Mouse (Mus musculus): ENCODE data around the gene Tjp2. TPM values are rescaled to one million over a fixed set of nuclear protein-coding genes. Genes with fewer than 3 reads are reported as not detected.

Tjp2 gene
- polyA plus RNA-seq, 1 experiment from 2014 or later: 14.0 TPM

DNA sequence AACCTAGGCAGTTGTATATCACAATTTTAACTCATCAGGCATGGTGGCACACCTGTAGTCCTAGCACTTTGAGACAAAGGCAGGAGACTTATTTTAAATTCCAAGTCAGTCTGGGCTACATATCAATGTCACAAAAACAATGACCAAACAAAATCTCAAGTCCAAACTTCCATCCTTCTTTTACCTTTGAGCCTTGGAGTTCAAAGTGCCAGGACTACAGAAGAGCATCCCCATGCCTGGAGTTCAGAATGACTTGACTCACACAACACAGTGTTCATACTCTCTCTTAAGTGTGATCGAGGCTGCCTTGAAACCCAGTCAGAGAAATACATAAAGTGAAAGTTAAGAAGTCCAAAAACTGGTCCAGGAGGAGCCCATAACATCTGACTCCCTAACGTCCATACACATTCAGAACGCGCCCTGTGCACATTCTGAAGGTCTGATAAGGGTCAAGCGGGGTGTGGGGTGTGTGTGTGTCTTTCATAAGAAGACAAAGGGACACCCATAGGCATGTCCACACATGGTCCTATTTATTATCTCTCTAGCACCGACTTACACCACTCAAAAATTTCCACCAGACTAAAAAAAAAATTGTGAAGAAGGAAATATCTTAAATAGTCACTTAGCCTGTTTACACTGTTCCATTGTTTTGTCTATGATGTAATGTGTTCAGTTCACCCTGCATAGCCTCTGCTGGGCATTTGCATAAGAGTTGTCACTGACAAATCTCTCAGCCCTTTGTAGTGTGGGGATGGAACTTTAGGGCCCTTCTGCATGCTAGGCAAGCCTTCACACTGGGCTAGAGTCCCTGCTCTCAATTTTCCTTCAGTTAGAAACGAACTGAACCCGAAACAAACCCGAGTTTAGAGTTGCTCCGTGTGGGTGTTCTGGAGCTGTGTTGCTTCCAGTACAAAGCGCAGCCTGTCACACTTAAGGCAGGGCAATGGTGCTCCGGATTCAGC is 34.8 kb upstream of the Tjp2 start:
- 77% methylated on average over 12 of the region's 12 CpGs for WGBS
- DNase-seq (ENCODE audit: low spot score): no peak
- Histone ChIP-seq H3K9me3 (ENCODE audit: control insufficient read depth, low read length) (no peaks in the 10 kb centered on the region), H3K27me3 (replicated peaks; ENCODE audit: control insufficient read depth, insufficient read depth, low read length) (no peaks in the 10 kb centered on the region), H3K27ac (ENCODE audit: low read depth, low read length) (no peak overlapping the region), H3K4me1 (replicated peaks; ENCODE audit: control insufficient read depth, insufficient read depth, low read length) (no peaks in the 10 kb centered on the region), H3K36me3 (ENCODE audit: control insufficient read depth, insufficient read depth, low read length) (peaks cover 8% of the 10 kb centered on the region; the same call in 1 of the 2 replicates), H3K4me3 (ENCODE audit: low read depth, low read length) (no peak overlapping the region), H3K9ac (ENCODE audit: low read depth, low read length) (no peak overlapping the region), H3K4me2 (no peak overlapping the region)
- ATAC-seq (replicated peaks; ENCODE audit: low FRiP score): no peak

DNA sequence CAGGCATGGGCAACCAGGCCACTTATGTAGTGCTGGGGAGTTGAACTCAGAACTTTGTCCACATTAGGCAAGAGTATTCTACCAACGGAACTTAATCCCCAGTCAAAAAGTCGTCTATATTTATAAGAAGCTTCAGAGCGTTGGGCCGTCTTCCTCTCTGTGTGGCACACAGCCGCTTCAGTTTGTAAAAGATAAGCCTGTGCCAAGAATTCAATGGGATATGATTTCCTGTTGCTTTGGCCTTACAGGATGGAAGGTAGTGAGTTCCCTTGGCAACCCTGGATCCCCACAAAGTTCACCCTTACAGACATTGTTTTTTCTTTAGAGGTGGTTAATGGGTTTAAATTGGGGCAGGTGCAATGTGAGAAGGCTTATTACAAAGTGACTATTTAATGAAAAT is 33.5 kb upstream of the Tjp2 start:
- no peak overlapping the region for H3K27ac ChIP-seq (ENCODE audit: low read depth, low read length)
- no peak overlapping the region for H3K4me2 ChIP-seq
- no peaks in the 10 kb centered on the region for H3K9me3 ChIP-seq (ENCODE audit: control insufficient read depth, low read length)
- no peak overlapping the region for H3K9ac ChIP-seq (ENCODE audit: low read depth, low read length)
- no peak overlapping the region for H3K4me3 ChIP-seq (ENCODE audit: low read depth, low read length)
- peaks cover 7% of the 10 kb centered on the region; the same call in 1 of the 2 replicates for H3K36me3 ChIP-seq (ENCODE audit: control insufficient read depth, insufficient read depth, low read length)
- ATAC-seq (replicated peaks; ENCODE audit: low FRiP score): no peak
- no peaks in the 10 kb centered on the region for H3K4me1 ChIP-seq (replicated peaks; ENCODE audit: control insufficient read depth, insufficient read depth, low read length)
- no peak for DNase-seq (ENCODE audit: low spot score)
- H3K27me3 ChIP-seq (replicated peaks; ENCODE audit: control insufficient read depth, insufficient read depth, low read length): no peaks in the 10 kb centered on the region
- 67% methylated on average over 5 of the region's 5 CpGs for WGBS

DNA sequence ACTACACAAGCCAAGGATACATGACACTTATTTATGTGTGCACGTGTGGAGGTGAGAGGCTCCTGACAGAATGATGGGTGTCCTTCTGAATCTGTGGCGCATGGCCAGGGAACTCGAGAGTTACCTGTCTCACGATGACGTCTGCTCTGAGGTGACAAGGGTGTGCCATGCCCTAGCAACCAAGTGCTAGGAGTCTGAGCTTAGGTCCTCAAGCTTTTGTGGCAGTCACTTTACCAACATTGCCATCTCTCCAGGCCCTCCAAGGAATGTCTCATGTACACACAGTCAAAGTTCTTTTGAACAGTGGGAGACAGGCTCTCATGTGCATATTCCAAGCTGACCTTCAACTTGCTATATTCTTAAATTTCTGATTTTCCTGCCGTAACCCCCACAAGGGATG is 33.1 kb upstream of the Tjp2 start:
- H3K4me3 ChIP-seq (ENCODE audit: low read depth, low read length): no peak overlapping the region
- no peak overlapping the region for H3K9ac ChIP-seq (ENCODE audit: low read depth, low read length)
- DNase-seq (ENCODE audit: low spot score) (no peak), ATAC-seq (replicated peaks; ENCODE audit: low FRiP score) (no peak)
- H3K27me3 ChIP-seq (replicated peaks; ENCODE audit: control insufficient read depth, insufficient read depth, low read length): no peaks in the 10 kb centered on the region
- WGBS: 89% methylated on average over 6 of the region's 6 CpGs
- H3K4me2 ChIP-seq: no peak overlapping the region
- no peak overlapping the region for H3K27ac ChIP-seq (ENCODE audit: low read depth, low read length)
- no peaks in the 10 kb centered on the region for H3K9me3 ChIP-seq (ENCODE audit: control insufficient read depth, low read length)
- H3K4me1 ChIP-seq (replicated peaks; ENCODE audit: control insufficient read depth, insufficient read depth, low read length): no peaks in the 10 kb centered on the region
- peaks cover 6% of the 10 kb centered on the region; the same call in 1 of the 2 replicates for H3K36me3 ChIP-seq (ENCODE audit: control insufficient read depth, insufficient read depth, low read length)

DNA sequence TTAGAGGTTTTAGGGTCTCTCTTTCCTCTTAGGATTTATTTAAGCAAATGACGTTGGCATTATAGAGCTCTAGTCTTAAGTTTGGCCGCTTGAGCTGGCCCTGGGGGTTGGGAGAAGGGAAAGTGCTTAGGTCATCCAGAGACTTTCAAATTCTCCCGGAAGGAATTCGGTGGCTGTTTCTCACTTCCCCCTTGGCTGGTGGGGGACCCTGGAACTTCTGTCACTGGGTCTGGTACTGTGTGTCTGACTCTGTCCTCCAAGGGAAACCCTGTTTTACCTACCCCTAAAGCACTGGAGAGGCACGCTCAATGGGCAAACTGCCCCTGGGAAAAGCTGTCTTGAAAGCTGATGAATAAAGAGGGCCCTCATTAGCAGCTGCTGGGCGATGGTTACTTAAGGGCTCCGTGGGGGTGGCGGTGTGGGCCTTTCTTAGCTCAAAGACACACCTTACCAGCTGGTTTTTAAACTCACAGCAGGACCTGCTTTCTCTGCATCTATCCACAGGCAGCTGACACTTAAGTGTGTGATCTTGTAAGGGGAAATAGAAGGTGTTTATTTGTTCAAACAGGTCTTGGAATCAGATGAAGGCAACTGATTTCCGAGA is 28.9 kb upstream of the Tjp2 start:
- Histone ChIP-seq H3K36me3 (ENCODE audit: control insufficient read depth, insufficient read depth, low read length) (no peaks in the 10 kb centered on the region), H3K27ac (ENCODE audit: low read depth, low read length) (no peak overlapping the region), H3K4me2 (no peak overlapping the region), H3K4me1 (replicated peaks; ENCODE audit: control insufficient read depth, insufficient read depth, low read length) (peaks cover 2% of the 10 kb centered on the region; the same call in 1 of the 2 replicates), H3K9me3 (ENCODE audit: control insufficient read depth, low read length) (no peaks in the 10 kb centered on the region), H3K4me3 (ENCODE audit: low read depth, low read length) (no peak overlapping the region), H3K9ac (ENCODE audit: low read depth, low read length) (no peak overlapping the region), H3K27me3 (replicated peaks; ENCODE audit: control insufficient read depth, insufficient read depth, low read length) (no peaks in the 10 kb centered on the region)
- ATAC-seq (replicated peaks; ENCODE audit: low FRiP score) (no peak), DNase-seq (ENCODE audit: low spot score) (no peak)
- WGBS: 34% methylated on average over 9 of the region's 9 CpGs

DNA sequence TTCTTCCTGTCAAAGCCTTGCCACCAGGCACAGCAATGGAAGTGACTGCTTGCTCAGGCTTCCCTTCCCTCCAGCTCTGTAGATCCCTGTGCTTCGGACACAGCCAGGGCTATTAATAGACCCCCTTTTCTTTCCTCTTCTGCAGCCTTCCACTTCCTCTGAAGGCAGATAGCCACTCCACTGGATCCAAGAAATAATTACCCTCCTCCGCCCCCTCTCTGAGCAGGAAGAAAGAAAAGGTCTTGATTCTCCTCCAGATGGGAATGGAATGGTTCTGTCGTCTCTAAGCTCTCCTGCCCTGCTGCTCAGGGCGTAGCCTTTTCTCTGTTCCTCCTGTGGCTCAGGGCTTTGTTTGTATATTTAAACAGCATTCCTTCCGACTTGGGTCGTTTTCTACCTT is 27.0 kb upstream of the Tjp2 start:
- Histone ChIP-seq H3K36me3 (ENCODE audit: control insufficient read depth, insufficient read depth, low read length) (no peaks in the 10 kb centered on the region), H3K4me2 (peak overlapping the region; percentile 35; the same call in 1 of the 2 replicates)
- WGBS: 12% methylated on average over 6 of the region's 6 CpGs

DNA sequence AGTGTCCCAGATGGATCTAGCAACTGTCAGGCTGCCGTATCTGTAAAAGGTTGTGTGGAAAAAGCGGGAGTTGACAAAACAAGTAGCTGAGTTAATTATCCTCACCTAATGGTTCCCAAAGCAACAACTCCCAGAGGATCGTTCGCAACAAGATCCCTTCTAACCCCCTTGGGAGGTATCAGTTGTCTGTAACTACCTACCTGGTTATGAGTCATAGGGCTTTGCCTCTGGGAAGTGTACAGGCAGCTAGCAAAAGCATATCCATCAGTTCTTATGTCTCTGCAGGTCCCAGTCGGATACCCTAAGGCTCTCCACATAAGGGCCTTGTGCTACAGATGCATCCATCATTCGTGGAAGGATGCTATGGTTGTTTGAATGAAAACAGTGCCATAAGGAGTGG is 18.5 kb upstream of the Tjp2 start:
- DNase-seq (ENCODE audit: low spot score) (no peak), ATAC-seq (replicated peaks; ENCODE audit: low FRiP score) (no peak)
- Histone ChIP-seq H3K9ac (ENCODE audit: low read depth, low read length) (no peak overlapping the region), H3K27ac (ENCODE audit: low read depth, low read length) (no peak overlapping the region), H3K9me3 (ENCODE audit: control insufficient read depth, low read length) (no peaks in the 10 kb centered on the region), H3K36me3 (ENCODE audit: control insufficient read depth, insufficient read depth, low read length) (no peaks in the 10 kb centered on the region), H3K27me3 (replicated peaks; ENCODE audit: control insufficient read depth, insufficient read depth, low read length) (no peaks in the 10 kb centered on the region), H3K4me2 (no peak overlapping the region), H3K4me1 (replicated peaks; ENCODE audit: control insufficient read depth, insufficient read depth, low read length) (no peaks in the 10 kb centered on the region; the same call in 1 of the 2 replicates), H3K4me3 (ENCODE audit: low read depth, low read length) (no peak overlapping the region)
- 80% methylated on average over 6 of the region's 6 CpGs for WGBS

More for the DNA sequence above, 27.0 kb upstream of the Tjp2 start:
- H3K27me3 ChIP-seq (replicated peaks; ENCODE audit: control insufficient read depth, insufficient read depth, low read length): no peaks in the 10 kb centered on the region
- H3K9me3 ChIP-seq (ENCODE audit: control insufficient read depth, low read length): no peaks in the 10 kb centered on the region
- peaks cover 2% of the 10 kb centered on the region; the same call in 1 of the 2 replicates for H3K4me1 ChIP-seq (replicated peaks; ENCODE audit: control insufficient read depth, insufficient read depth, low read length)
- ATAC-seq (replicated peaks; ENCODE audit: low FRiP score) (no peak), DNase-seq (ENCODE audit: low spot score) (no peak)
- peak overlapping the region; percentile 25; the same call in 1 of the 2 replicates for H3K27ac ChIP-seq (ENCODE audit: low read depth, low read length)
- H3K4me3 ChIP-seq (ENCODE audit: low read depth, low read length): no peak overlapping the region
- 0 out of 2 replicates have a peak overlapping the region, but pooled peaks have one; percentile 25 for H3K9ac ChIP-seq (ENCODE audit: low read depth, low read length)

DNA sequence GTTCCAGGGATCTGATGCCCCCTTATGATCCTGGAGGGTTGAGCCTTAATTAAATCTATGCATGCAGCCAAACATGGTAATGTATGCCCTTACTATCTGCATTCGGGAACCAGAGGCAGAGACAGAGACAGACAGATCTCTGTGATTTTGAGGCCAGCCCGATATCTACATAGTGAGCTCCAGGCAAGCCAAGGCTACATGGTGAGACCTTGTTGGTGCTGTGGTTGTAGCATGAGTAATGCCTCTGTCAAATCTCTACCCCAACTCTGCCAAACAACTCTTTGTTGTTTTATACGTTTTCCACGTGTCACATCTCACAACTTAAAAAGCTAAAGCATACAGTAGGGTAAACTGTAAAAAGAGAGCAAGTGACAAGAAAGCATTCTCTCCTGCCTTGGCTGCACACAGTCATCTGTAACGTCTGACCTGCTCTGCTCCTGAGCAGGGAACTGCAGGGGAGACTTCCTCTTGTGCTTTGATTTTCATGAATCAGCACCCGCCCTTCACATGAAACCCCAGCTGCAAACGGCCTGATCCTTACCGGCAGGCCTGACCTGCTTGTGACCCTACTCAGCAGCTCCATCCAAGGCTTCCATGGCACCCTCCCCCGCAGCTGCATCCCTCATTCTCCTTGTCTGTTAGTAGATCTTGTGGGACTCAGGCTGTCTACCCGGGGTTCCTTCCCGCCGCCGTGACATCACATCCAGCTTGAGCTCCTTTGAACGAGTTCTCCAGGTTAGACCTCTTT is 17.1 kb upstream of the Tjp2 start:
- Histone ChIP-seq H3K36me3 (ENCODE audit: control insufficient read depth, insufficient read depth, low read length) (no peaks in the 10 kb centered on the region), H3K27me3 (replicated peaks; ENCODE audit: control insufficient read depth, insufficient read depth, low read length) (no peaks in the 10 kb centered on the region), H3K27ac (ENCODE audit: low read depth, low read length) (no peak overlapping the region), H3K9me3 (ENCODE audit: control insufficient read depth, low read length) (no peaks in the 10 kb centered on the region), H3K4me3 (ENCODE audit: low read depth, low read length) (no peak overlapping the region), H3K4me2 (no peak overlapping the region), H3K9ac (ENCODE audit: low read depth, low read length) (no peak overlapping the region), H3K4me1 (replicated peaks; ENCODE audit: control insufficient read depth, insufficient read depth, low read length) (no peaks in the 10 kb centered on the region; the same call in 1 of the 2 replicates)
- no peak for ATAC-seq (replicated peaks; ENCODE audit: low FRiP score)
- 32% methylated on average over 14 of the region's 14 CpGs for WGBS
- DNase-seq (ENCODE audit: low spot score): no peak

DNA sequence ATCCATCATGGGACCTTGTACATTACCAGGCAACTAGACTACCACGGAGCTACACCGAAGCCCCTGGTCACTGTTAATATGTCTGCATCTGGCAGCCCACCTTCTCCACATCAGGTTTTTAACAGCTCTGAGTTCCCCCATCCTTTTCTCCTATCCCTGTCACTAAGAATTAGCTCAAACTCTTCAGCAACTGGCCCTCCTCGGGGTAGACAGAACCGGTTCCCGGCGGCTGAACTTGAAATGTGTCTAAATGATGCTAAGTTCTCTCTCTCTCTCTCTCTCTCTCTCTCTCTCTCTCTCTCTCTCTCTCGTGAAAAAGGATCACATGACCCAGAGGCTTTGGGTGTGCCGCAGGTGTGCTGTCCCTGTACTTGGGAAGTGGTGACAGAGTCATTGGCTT is 16.4 kb upstream of the Tjp2 start:
- Histone ChIP-seq H3K27me3 (replicated peaks; ENCODE audit: control insufficient read depth, insufficient read depth, low read length) (no peaks in the 10 kb centered on the region), H3K4me2 (no peak overlapping the region), H3K27ac (ENCODE audit: low read depth, low read length) (no peak overlapping the region), H3K9me3 (ENCODE audit: control insufficient read depth, low read length) (no peaks in the 10 kb centered on the region), H3K36me3 (ENCODE audit: control insufficient read depth, insufficient read depth, low read length) (no peaks in the 10 kb centered on the region), H3K4me3 (ENCODE audit: low read depth, low read length) (no peak overlapping the region), H3K4me1 (replicated peaks; ENCODE audit: control insufficient read depth, insufficient read depth, low read length) (no peaks in the 10 kb centered on the region; the same call in 1 of the 2 replicates), H3K9ac (ENCODE audit: low read depth, low read length) (no peak overlapping the region)
- 84% methylated on average over 8 of the region's 8 CpGs for WGBS
- ATAC-seq (replicated peaks; ENCODE audit: low FRiP score): no peak
- no peak for DNase-seq (ENCODE audit: low spot score)
